Mouse (Mus musculus) ES-Bruce4 (cell line): ENCODE measurements at regions not wholly inside any gene's neighbourhood (a gene's known extent, or its start where the extent isn't known, plus 50 kb on each side); places are given as distances from the start of the nearest gene placed in this dataset.

Source experiments
- CTCF ChIP-seq: IDR thresholded peaks from one replicate; pipeline ENCODE4 v1.8.1; 2011; ENCODE audit warnings: low read depth, low read length
- POLR2A ChIP-seq: IDR thresholded peaks from one replicate; pipeline ENCODE4 v1.8.1; 2011; ENCODE audit warnings: low read length; ENCODE audit not compliant: insufficient read depth

- no peak for TF ChIP-seq CTCF
- no peak for TF ChIP-seq POLR2A
Measured at GRCm38 (mm10) chr13:28663950-28664681, 289.4 kb downstream of the Sox4 start.
